Mouse (Mus musculus): ENCODE measurements around the gene Shkbp1.

Shkbp1 gene

DNA sequence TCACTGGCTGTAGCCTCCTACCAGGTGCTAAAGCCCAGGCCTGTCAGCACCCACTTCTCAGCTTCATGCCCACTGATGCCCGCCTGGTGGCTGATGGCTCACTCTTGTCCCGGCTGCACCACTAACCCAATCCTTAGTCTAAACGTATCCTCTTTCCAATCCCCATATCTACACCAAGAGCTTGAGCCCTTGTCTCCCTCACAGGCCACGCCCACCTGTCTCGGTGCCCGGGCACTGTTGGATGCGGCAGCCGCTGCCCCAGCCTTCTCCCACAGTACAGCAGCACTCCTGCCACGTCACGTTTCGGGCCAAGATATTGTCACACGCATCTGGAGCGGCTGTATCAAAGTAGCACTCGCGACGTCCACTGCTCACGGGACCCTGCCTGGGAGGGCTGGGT is 45.5 kb downstream of the Shkbp1 start:
- DNase-seq (ENCODE audit: low spot score), result no peak

- no peak for DNase-seq (ENCODE audit: low spot score)
These were observed 46.0 kb downstream of the Shkbp1 start for GRCm38 (mm10) chr7:27309832-27310231.

DNA sequence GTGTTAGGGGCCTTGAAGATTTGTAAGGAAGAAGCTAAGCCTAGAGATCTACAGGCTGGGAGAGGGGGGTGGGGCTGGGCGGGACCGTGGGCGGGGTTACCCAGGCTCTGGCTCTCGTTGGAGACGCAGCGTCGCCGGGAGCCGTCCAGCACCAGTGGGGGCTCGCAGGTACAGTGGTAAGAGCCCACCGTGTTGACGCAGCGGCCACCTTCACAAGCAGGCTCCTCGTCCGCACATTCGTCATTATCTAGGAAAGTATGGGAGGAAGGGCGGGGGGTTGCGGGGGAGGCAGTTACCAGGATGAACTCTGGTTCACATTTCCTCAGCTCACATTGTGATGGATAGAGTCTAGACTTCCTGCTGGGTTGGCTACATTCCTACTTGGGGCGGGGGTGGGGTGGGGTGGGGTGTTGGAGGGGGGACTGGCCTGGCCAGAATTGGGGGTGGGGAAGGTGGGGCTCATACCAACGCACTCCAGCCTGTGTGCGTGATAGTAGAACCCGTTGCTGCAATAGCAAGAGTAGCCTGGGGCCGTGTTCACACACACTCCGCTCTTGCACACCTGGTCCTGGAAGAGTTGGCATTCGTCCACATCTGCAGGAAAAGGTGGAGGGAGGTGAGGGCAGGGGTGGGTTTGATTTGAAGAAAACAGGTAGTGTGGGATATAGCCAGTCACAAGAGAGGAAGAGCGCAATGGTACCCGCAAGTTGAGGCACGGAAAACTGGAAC is 46.8 kb downstream of the Shkbp1 start:
- no peak for DNase-seq (ENCODE audit: low spot score)

DNA sequence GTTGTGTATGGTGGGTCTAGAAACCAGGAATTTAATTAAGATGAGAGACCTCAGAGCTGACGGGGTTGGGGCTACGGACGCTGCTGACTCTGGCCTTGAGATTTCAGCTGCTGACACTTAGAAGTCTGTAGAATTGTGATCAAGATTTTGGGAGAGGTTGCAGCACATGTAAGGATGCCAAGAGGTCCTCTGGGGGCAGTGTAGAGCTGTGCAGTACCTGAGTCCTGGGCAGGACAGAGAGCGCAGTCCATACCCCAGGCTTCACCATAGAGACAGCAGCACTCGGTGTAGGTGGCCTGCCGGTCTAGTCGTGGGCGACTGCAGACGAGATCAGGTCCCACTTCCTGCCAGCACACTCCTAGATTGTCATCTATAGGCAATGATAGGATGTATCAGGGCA is 48.3 kb downstream of the Shkbp1 start:
- no peak for DNase-seq (ENCODE audit: low spot score)

DNA sequence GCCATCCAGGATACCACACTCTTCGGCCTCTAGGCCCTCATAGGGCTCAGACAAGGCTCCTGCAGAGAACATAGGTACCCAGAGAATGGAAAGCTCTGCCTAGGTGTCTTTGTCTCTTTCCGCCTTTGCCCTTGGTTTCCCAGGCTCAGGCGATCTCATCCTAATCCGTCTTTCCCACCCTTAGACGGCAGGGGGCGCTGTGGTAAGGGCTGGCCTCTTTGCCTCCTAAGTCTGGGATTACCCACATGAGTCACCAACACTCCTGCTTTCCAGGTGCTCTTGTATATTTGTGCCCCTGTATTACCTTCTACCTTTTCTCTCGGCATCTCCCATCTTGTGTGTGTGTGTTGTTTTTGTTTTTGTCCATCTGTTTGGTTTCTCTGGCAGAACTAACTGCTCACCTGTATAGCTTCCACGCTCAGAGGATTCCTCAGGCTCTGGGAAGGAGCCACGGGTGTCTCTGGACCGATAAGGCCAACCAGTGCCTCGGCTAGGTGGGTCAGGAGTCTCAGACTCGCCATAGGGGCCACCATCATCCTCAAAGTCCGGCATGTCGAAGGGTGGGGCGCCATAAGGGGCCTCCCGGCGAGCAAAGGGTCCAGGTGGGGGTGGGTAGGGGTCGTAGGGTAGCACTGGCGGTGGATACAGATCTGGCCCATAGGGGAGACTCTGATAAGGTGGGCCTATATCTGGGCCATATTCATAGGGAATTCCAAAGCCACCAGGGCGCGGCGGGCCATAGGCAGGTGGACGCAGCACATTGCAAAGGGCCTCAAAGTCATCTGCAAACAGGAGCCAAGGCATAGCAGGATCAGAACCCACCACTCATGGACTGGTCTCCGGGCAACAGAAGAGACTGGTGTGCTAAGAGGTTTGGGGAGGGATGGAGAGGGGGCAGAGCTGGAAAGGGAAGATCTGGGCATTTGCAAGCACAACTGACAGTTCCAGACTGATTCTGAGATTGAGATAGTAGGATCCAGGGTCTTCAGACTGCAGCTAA is 49.4 kb downstream of the Shkbp1 start:
- no peak for DNase-seq (ENCODE audit: low spot score)

DNA sequence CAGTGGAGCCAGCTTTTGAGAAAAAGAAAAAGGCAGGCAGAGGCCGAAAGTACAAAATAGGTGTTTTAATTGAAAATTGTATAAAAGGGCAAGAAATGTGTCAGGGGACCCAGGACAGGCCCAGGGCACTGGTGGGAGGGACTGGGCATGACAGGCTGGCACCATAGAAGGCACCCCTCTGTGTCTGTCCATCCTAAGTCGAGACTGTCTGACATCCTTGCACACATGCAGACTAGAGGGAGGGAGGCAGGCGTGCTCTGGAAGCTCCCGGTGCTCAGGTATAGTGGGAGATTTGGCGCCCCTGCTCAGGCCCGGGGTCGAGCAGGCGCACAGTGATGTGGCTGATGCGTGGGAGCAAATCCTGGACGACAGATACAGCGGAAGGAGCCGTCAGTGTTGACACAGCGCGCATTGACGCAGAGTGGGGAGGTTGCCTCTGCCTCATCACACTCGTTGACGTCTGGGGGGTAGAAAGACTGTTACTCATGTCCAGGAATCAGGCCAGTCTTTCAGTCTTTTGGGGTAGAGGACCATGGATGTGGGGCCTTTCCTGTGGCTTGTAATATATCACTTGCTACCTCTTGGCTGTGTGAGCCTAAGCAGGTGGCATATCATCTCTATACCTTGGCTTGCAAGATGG is 50.6 kb downstream of the Shkbp1 start:
- no peak for DNase-seq (ENCODE audit: low spot score)

GRCm38 (mm10) chr7:27302172-27302571 is 53.6 kb downstream of the Shkbp1 start:
- peak; percentile 34 for DNase-seq (ENCODE audit: low spot score)

- DNase-seq (ENCODE audit: low spot score), result no peak
These were observed 55.0 kb downstream of the Shkbp1 start for GRCm38 (mm10) chr7:27300801-27301200.

- DNase-seq (ENCODE audit: low spot score), result no peak
These were observed 55.5 kb downstream of the Shkbp1 start for GRCm38 (mm10) chr7:27300351-27300750.

DNA sequence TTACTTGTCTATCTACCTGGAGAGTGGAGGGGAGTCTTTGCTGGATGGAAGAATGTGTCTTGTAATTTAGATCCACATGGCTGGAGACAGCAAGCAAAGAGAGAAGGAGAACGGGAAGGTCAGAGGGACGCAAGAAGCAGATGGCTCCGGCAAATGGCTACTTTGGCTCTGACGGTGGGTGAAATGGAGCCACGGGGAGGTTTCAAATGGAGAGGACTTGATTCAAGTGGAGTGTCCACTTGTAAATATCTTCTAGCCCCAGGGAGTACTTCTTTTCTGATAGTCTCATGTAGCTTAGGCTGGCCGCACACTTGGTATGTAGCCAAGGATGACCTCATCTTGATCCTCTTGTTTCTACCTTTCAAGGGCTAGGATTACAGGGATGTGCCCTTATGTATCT is 57.0 kb downstream of the Shkbp1 start:
- DNase-seq (ENCODE audit: low spot score), result no peak

DNA sequence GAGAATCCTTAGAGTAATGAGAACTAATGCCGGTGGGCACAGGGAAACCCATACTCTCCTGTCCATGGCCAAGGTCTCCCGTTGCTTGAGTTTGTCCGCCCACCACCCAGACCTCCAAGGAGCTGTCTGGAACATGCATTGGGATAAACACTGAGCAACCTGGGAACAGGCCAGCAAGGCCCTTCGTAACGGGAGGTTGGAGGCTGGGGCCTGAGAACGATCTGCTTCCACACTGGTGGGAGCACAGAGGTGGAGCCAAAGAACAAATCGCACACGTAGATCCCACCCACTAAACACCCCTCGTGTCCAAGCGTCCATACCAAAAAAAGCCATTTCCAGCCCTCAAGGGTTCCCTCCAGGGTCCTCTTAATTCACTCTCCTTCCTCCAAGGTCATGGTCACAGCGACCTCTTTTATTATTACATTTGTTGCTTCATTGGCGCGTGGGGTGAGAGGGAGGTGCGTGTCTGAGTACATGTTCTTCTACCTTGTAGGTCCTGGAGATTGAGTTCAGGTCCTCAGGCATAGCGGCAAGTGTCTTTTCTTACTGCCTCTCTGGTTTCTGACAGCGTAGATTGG is 57.7 kb downstream of the Shkbp1 start:
- no peak for DNase-seq (ENCODE audit: low spot score)

- no peak for DNase-seq (ENCODE audit: low spot score)
These were observed 59.3 kb downstream of the Shkbp1 start for GRCm38 (mm10) chr7:27296518-27296917.

DNA sequence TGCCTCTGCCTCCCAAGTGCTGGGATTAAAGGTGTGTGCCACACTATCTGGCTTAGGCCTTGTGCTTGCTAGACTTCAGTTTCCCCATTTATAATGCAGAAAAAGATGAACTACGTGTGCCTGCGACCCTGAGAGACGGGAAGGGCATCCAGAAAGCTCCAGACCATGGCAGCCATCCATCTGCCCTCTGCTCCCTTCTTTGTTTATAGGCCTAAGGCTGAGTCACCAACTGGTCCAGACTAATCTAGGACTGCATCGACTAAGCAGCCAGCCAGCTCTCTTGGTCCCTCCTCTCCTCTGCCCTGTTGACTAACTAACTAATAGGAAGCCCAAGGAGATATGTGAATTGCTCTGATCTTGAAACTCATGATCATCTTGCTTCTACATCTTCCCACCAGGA is 59.9 kb downstream of the Shkbp1 start:
- DNase-seq (ENCODE audit: low spot score), result no peak
